Mouse (Mus musculus): ENCODE results near the gene Ube4b. TPM values are rescaled to one million over a fixed set of nuclear protein-coding genes. Genes with fewer than 3 reads are reported as not detected.

Ube4b gene
- total and polyA plus RNA-seq, 2 experiments from 2014 or later: 48.1 to 117 TPM

GRCm38 (mm10) chr4:149322718-149323117, 103.8 kb downstream of the Ube4b start:
- Histone ChIP-seq H3K4me2 (ENCODE audit: low read depth, low read length) (no peak overlapping the region), H3K27ac (no peak overlapping the region), H3K4me1 (ENCODE audit: insufficient read depth, low read length) (no peaks in the 10 kb centered on the region), H3K27me3 (ENCODE audit: insufficient read depth, low read length) (no peaks in the 10 kb centered on the region), H3K9me3 (ENCODE audit: low read length) (no peaks in the 10 kb centered on the region), H3K9ac (replicated peaks; ENCODE audit: low read length) (no peak overlapping the region), H3K36me3 (ENCODE audit: insufficient read depth, low read length) (peaks cover 6% of the 10 kb centered on the region; the same call in 1 of the 2 replicates), H3K4me3 (ENCODE audit: low read length) (no peak overlapping the region)
- DNase-seq (ENCODE audit: low spot score) (no peak), ATAC-seq (no peak)
- WGBS: 92% methylated on average over 6 of the region's 6 CpGs
- no peak for TF ChIP-seq CTCF (IDR thresholded peaks at IDR 0.05; ENCODE audit: low read depth)

GRCm38 (mm10) chr4:149322286-149322685, 104.3 kb downstream of the Ube4b start:
- 55% methylated on average over 4 of the region's 4 CpGs for WGBS
- Histone ChIP-seq H3K4me2 (ENCODE audit: low read depth, low read length) (no peak overlapping the region), H3K4me1 (ENCODE audit: insufficient read depth, low read length) (no peaks in the 10 kb centered on the region), H3K36me3 (ENCODE audit: insufficient read depth, low read length) (peaks cover 2% of the 10 kb centered on the region; the same call in 1 of the 2 replicates), H3K27me3 (ENCODE audit: insufficient read depth, low read length) (no peaks in the 10 kb centered on the region), H3K9me3 (ENCODE audit: low read length) (no peaks in the 10 kb centered on the region), H3K27ac (no peak overlapping the region), H3K9ac (replicated peaks; ENCODE audit: low read length) (no peak overlapping the region), H3K4me3 (ENCODE audit: low read length) (no peak overlapping the region)
- no peak for DNase-seq (ENCODE audit: low spot score)
- no peak for TF ChIP-seq CTCF (IDR thresholded peaks at IDR 0.05; ENCODE audit: low read depth)
- ATAC-seq: no peak

- Histone ChIP-seq H3K27ac (peak overlapping the region; percentile 60), H3K4me1 (ENCODE audit: insufficient read depth, low read length) (no peaks in the 10 kb centered on the region), H3K4me2 (ENCODE audit: low read depth, low read length) (no peak overlapping the region), H3K9me3 (ENCODE audit: low read length) (no peaks in the 10 kb centered on the region), H3K9ac (replicated peaks; ENCODE audit: low read length) (no peak overlapping the region), H3K4me3 (ENCODE audit: low read length) (no peak overlapping the region), H3K27me3 (ENCODE audit: insufficient read depth, low read length) (no peaks in the 10 kb centered on the region), H3K36me3 (ENCODE audit: insufficient read depth, low read length) (no peaks in the 10 kb centered on the region)
- peak; percentile 90 for ATAC-seq
- 42% methylated on average over 9 of the region's 9 CpGs for WGBS
- peak; percentile 73 for DNase-seq (ENCODE audit: low spot score)
- TF ChIP-seq CTCF (IDR thresholded peaks at IDR 0.05; ENCODE audit: low read depth): no peak
These were observed 107.5 kb downstream of the Ube4b start for GRCm38 (mm10) chr4:149319088-149319487.

DNA sequence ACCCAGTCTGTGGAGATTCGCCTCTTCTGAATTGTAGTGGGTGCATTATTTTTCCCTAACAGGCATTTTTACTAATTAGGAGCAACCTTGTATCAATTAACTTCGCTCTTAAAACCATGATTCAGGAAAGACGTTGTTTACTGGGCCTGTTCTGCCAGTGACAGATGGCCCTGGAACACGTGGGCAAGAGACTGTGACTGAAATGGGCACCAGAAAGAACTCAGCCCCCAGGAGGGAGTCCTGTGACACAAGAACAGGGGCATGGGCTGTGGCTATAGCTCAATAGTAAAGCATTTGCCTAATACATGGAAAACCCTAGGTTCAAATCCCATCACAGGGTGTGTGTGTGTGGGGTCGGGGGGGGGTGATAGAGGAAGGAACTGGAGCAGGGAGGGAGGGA, 109.2 kb downstream of the Ube4b start:
- Histone ChIP-seq H3K4me3 (ENCODE audit: low read length) (no peak overlapping the region), H3K27ac (peak overlapping the region; percentile 61), H3K36me3 (ENCODE audit: insufficient read depth, low read length) (no peaks in the 10 kb centered on the region), H3K9ac (replicated peaks; ENCODE audit: low read length) (no peak overlapping the region), H3K4me1 (ENCODE audit: insufficient read depth, low read length) (no peaks in the 10 kb centered on the region), H3K4me2 (ENCODE audit: low read depth, low read length) (no peak overlapping the region), H3K27me3 (ENCODE audit: insufficient read depth, low read length) (no peaks in the 10 kb centered on the region), H3K9me3 (ENCODE audit: low read length) (no peaks in the 10 kb centered on the region)
- ATAC-seq: peak; percentile 68
- peak; percentile 69 for DNase-seq (ENCODE audit: low spot score)
- WGBS: 40% methylated on average over 5 of the region's 5 CpGs
- TF ChIP-seq CTCF (IDR thresholded peaks at IDR 0.05; ENCODE audit: low read depth): no peak

DNA sequence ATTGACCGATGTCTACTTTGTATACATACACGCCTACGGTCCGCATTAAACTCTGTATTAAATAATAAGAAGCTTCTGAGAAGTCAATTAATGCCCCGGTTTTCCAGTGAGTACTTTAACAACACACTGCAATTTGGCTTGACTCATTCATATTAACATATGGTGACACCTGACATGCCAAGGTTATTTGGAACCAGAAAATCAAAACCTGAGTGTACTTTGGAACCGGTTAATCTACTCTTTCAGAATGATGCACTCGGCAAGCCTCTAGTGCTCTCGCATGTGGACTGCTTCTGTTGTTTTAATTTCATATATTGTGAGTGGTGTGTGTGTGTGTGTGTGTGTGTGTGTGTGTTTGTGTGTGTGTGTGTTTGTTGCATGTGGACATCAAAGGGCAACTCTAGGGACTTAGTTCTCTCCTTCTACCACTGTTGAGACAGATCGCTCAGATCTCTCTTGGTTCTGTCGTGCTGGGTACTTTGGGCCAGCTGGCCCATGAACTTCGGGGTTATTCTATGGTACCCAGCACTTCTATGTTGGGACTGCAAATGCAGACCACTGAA, 112.2 kb downstream of the Ube4b start:
- H3K27ac ChIP-seq: no peak overlapping the region
- no peaks in the 10 kb centered on the region for H3K36me3 ChIP-seq (ENCODE audit: insufficient read depth, low read length)
- no peaks in the 10 kb centered on the region for H3K27me3 ChIP-seq (ENCODE audit: insufficient read depth, low read length)
- no peak overlapping the region for H3K9ac ChIP-seq (replicated peaks; ENCODE audit: low read length)
- 91% methylated on average over 11 of the region's 11 CpGs for whole genome bisulfite sequencing
- ATAC-seq (no peak), DNase-seq (ENCODE audit: low spot score) (no peak)
- no peak overlapping the region for H3K4me3 ChIP-seq (ENCODE audit: low read length)
- no peak for TF ChIP-seq CTCF (IDR thresholded peaks at IDR 0.05; ENCODE audit: low read depth)
- no peaks in the 10 kb centered on the region for H3K9me3 ChIP-seq (ENCODE audit: low read length)
- no peak overlapping the region for H3K4me2 ChIP-seq (ENCODE audit: low read depth, low read length)
- H3K4me1 ChIP-seq (ENCODE audit: insufficient read depth, low read length): no peaks in the 10 kb centered on the region

DNA sequence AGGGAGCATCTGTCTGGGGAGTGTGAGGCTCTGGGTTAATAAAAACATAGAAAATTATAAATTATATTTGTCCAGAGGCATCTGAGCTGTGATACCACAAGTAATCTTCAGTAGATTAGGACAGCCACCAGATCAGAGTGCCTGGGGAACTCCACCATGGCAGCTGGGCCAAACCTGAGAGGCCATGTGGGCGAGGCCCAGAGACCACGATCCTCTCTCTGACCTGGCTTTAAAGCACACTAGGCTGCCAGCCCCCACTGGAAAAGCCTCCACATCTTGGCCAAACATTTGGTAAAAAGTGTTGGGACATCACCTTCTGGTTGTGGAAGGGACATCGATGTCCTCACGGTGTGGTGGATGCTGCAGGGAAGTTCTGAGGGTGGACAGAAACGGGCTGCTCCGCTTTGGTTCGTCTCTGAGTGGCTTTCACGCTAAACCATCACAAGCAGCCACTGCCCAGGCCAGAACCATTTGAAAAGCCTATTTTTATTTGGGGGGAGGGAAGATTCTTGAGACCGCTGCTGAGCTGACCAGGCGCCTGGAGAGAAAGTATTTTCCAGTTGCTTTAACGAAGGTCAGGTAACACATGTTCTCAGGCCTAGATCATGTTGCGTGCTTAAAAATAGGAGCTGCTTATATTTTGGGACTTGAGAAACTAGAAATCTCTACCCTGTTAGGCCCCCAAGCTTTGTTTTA, 112.8 kb downstream of the Ube4b start:
- Histone ChIP-seq H3K36me3 (ENCODE audit: insufficient read depth, low read length) (no peaks in the 10 kb centered on the region), H3K4me2 (ENCODE audit: low read depth, low read length) (no peak overlapping the region), H3K9ac (replicated peaks; ENCODE audit: low read length) (no peak overlapping the region), H3K27me3 (ENCODE audit: insufficient read depth, low read length) (no peaks in the 10 kb centered on the region), H3K9me3 (ENCODE audit: low read length) (no peaks in the 10 kb centered on the region), H3K27ac (no peak overlapping the region), H3K4me1 (ENCODE audit: insufficient read depth, low read length) (no peaks in the 10 kb centered on the region), H3K4me3 (ENCODE audit: low read length) (no peak overlapping the region)
- DNase-seq (ENCODE audit: low spot score): no peak
- 81% methylated on average over 12 of the region's 12 CpGs for WGBS
- ATAC-seq: no peak
- TF ChIP-seq CTCF (IDR thresholded peaks at IDR 0.05; ENCODE audit: low read depth): no peak

DNA sequence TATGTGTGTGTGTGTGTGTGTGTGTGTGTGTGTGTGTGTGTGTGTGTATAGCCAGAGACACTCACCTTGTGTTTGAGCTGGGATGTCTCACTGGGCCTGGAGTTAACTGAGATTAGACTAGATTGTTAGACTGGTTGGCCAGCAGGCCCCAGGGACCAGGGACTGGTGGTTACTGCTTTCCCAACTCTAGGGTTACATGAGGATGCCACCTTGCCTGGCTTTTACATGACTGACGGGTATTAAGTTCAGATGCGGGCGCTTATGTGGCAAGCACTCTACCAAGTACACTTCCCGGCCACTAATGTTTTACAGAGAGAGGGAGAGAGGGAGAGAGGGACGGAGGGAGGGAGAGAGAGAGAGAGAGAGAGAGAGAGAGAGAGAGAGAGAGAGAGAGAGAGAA, 114.6 kb downstream of the Ube4b start:
- no peak for TF ChIP-seq CTCF (IDR thresholded peaks at IDR 0.05; ENCODE audit: low read depth)
- Histone ChIP-seq H3K36me3 (ENCODE audit: insufficient read depth, low read length) (no peaks in the 10 kb centered on the region), H3K4me1 (ENCODE audit: insufficient read depth, low read length) (no peaks in the 10 kb centered on the region), H3K9ac (replicated peaks; ENCODE audit: low read length) (no peak overlapping the region), H3K4me2 (ENCODE audit: low read depth, low read length) (no peak overlapping the region), H3K27me3 (ENCODE audit: insufficient read depth, low read length) (no peaks in the 10 kb centered on the region), H3K9me3 (ENCODE audit: low read length) (no peaks in the 10 kb centered on the region), H3K27ac (no peak overlapping the region), H3K4me3 (ENCODE audit: low read length) (no peak overlapping the region)
- WGBS: 86% methylated on average over 5 of the region's 5 CpGs
- ATAC-seq (no peak), DNase-seq (ENCODE audit: low spot score) (no peak)

Measured in hindbrain, postnatal 0 days (tissue).